7 mouse cellular contexts compared by ENCODE assay signal in the genomic region with DNA sequence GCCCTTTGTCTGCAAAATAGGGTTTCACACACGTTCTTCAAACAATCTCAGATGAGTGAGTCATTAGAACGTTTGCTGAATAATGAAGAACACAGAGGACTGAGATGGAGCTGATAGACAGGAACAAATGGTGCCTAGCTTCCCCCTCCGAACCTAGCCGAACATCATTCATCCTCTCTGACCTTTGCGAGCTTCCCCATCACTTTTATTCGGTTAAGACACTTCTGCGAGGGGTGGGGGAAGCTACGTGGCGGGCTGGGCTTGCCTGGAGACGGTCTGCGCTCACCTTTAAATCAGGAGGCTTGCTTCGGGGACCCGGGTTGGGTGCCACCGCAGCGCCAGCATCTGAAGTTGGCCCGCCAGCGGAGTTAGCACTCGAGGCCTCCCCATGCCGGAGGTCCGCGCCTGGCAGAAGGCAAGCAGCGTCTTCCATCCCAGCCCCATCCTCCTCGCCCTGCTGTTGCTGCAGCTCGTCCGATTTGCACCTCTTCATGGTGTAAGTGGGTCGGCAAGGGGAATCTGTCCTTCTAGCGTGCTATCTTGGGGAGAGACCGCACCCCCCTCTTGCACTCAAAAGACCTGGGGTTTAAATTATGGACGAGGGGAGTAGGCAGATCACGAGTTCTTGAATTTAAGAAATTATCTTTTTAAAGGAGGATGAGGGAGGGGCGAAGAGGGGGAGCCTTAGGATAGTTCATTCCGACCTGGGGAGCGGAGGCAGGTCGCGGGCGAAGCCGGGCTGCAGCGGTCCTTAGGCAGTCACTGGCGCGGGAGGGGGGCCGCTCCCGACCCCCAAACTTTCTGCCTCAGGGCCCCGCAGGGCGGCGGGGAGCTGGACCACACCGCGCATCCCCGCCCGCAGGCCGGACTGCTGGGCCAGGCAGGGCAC. TPM values are rescaled to one million over a fixed set of nuclear protein-coding genes. Genes with fewer than 3 reads are reported as not detected.
DNase-seq lines count a peak whose midpoint lies in the region; ATAC-seq and TF ChIP-seq lines count a peak whose summit lies in the region.

A gene (minus strand): TSS at position 591 of the 889 bp plus-strand sequence.

- intact Hi-C loops in gastrocnemius, postnatal 14 days (cut with DNase I; ENCODE audit: low total_unique reads): no loop called here

- H3K27ac ChIP-seq in ES-E14 (ENCODE audit: insufficient read depth, low read depth, low read length, poor library complexity, severe bottlenecking): no peak within 1 kb of the TSS
- peak within 1 kb of the TSS; percentile 97 for H3K27ac ChIP-seq in liver, embryonic 13.5 days

- WGBS in liver, embryonic 13.5 days (ENCODE audit: insufficient replicate concordance): 1% methylated on average over 50 of the region's 50 CpGs

- H3K36me3 ChIP-seq in ES-E14 (ENCODE audit: control insufficient read depth, insufficient read depth, low read length, poor library complexity, severe bottlenecking): no peaks in the 10 kb centered on the region
- H3K36me3 ChIP-seq in liver, embryonic 13.5 days: 0 out of 2 replicates have a peak, but pooled peaks cover 11% of the 10 kb centered on the region

- no peaks in the 10 kb centered on the region for H3K9me3 ChIP-seq in ES-E14 (ENCODE audit: control insufficient read depth, insufficient read depth, low read depth, low read length)
- no peaks in the 10 kb centered on the region for H3K9me3 ChIP-seq in liver, embryonic 13.5 days (replicated peaks)

- H3K4me2 ChIP-seq in liver, embryonic 13.5 days: peak within 1 kb of the TSS; percentile 96

- H3K27me3 ChIP-seq in liver, embryonic 13.5 days: peaks cover 24% of the 10 kb centered on the region

- peak; percentile 33 for DNase-seq in CD4-positive, CD25-positive, alpha-beta regulatory T cell, adult 2 months (ENCODE audit: low read depth, low spot score)
- no peak for DNase-seq in ES-E14 (ENCODE audit: low read depth, low spot score)
- peak; percentile 75 to 76 for DNase-seq in cerebellum, postnatal 25 days
- DNase-seq in gastrocnemius, postnatal 14 days: peak; percentile 36
- no peak for DNase-seq in liver, embryonic 13.5 days

- ATAC-seq in inflammation-experienced regulatory T-cells, adult 6 months: peak; percentile 26
- no peak for ATAC-seq in liver, embryonic 13.5 days (ENCODE audit: low read depth)
- peak; percentile 16; the same call in 1 of the 2 replicates for ATAC-seq in neutrophil, adult 5-6 weeks (ENCODE audit: extremely low read depth, insufficient number of reproducible peaks, low FRiP score, poor library complexity, severe bottlenecking)

- no peaks in the 10 kb centered on the region for H3K4me1 ChIP-seq in ES-E14 (ENCODE audit: control insufficient read depth in 2 of 2, insufficient read depth in 2 of 2, low read length in 2 of 2, poor library complexity in 1 of 2)
- peaks cover 45% of the 10 kb centered on the region for H3K4me1 ChIP-seq in liver, embryonic 13.5 days (replicated peaks)

- in situ Hi-C loops in ES-E14 (cut with MboI; ENCODE audit: low sequenced_read_pairs in 2 of 2, unreplicated experiment in 2 of 2): no loop called here

- H3K9ac ChIP-seq in ES-E14 (ENCODE audit: insufficient read depth, low read depth, low read length, poor library complexity, severe bottlenecking): peak within 1 kb of the TSS; percentile 77
- H3K9ac ChIP-seq in liver, embryonic 13.5 days: peak within 1 kb of the TSS; percentile 91

- peak within 1 kb of the TSS; percentile 76 to 82 for H3K4me3 ChIP-seq in ES-E14 (ENCODE audit: insufficient read depth in 1 of 2, low read depth in 1 of 2, low read length in 2 of 2, poor library complexity in 1 of 2, severe bottlenecking in 1 of 2)
- H3K4me3 ChIP-seq in liver, embryonic 13.5 days (replicated peaks): peak within 1 kb of the TSS; percentile 78

TF ChIP-seq in ES-E14, 5 proteins besides CTCF, POLR2A, EP300 and RAD21:
- TF ChIP-seq CHD2 (IDR thresholded peaks at IDR 0.05; ENCODE audit: low read depth, low read length) (no peak), ZC3H11A (IDR thresholded peaks at IDR 0.05; ENCODE audit: borderline replicate concordance, low read depth, low read length) (no peak), MAFK (IDR thresholded peaks at IDR 0.05; ENCODE audit: insufficient read depth, low read depth, low read length) (no peak), HCFC1 (IDR thresholded peaks at IDR 0.05; ENCODE audit: borderline replicate concordance, insufficient read depth, low read length) (no peak), ZNF384 (IDR thresholded peaks at IDR 0.05; ENCODE audit: low read depth, low read length) (no peak)

RNA-seq across cellular contexts. Expression of the gene that starts here (rescaled TPM):
- 5.8 and 7.9 TPM in 2 replicates for total RNA-seq in ES-E14 (2012; rRNA removed)
- 10 to 100 TPM; 19.4 to 22.9 TPM for total RNA-seq in gastrocnemius, postnatal 14 days (2021)
- polyA plus RNA-seq in inflammation-experienced regulatory T-cells, adult 6 months (2017; shearing (Covaris generic)): 1 to 10 TPM in 2 of 3 experiments, under 1 TPM in 1; 0.39 to 1.2 (median 1.2) TPM
- 456 and 511 TPM in 2 replicates for polyA plus RNA-seq in liver, embryonic 13.5 days (2015; fragmentation: Nextera tagmentation; extraction: Ambion mirVana)
- total RNA-seq in neutrophil, adult 5-6 weeks (2017): 4.5 and 6.6 TPM in 2 replicates

Comparison
In these comparisons a context has a peak if more than half of its experiments do, and no peak if none do; other contexts are left out.
1. RNA of the gene that starts here (polyA plus RNA-seq): 456 to 511 TPM in liver, embryonic 13.5 days; 0.39 to 1.2 TPM in inflammation-experienced regulatory T-cells, adult 6 months; every median in the first group is over 100 times any median in the second.
2. DNase-seq: peak in CD4-positive, CD25-positive, alpha-beta regulatory T cell, adult 2 months (single experiment), cerebellum, postnatal 25 days (2 of 2) and gastrocnemius, postnatal 14 days (single experiment); none in ES-E14 (single experiment) and liver, embryonic 13.5 days (single experiment).